Mouse (Mus musculus) left cerebral cortex, postnatal 10 days (tissue): ENCODE results near the gene Dag1. TPM values are rescaled to one million over a fixed set of nuclear protein-coding genes. Genes with fewer than 3 reads are reported as not detected.
"Not testable (repeated sequence)": the region's sequence is repeated elsewhere in the genome, so short reads cannot be mapped to it uniquely, and the experiment has no call there.

Experiments
- DNase-seq, 2 experiments: peaks; one replicate each; pipeline ENCODE4 v3.0.0; 2021 to 2022; ENCODE audit warnings: low spot score in 2 of 2, mixed read lengths in 1 of 2; ENCODE audit errors: extremely low spot score in 1 of 2
- intact Hi-C: fragments of 180-260 bp; cut with DNase I; formaldehyde crosslinking; loops from one replicate; pipeline ENCODE4 v1.15.1; 2025
- total RNA-seq, 2 experiments: library from RNA; stranded (reverse); gene quantifications; 2 replicates each; pipeline ENCODE4 v1.2.3; 2021

Dag1 gene
- 100 to 1,000 TPM; 131 to 135 TPM for total RNA-seq

GRCm38 (mm10) chr9:108263690-108264190 is at the start of gene Dag1:
Dag1 (minus strand) TSS chr9:108263958.
- DNase-seq, result peak; percentile 96 to 100
- intact Hi-C loops, result no loop called here

- no peak for DNase-seq
- intact Hi-C loops, result no loop called here
These were observed 44.4 kb upstream of the Dag1 start for GRCm38 (mm10) chr9:108308141-108308540.

GRCm38 (mm10) chr9:108307021-108307807 is 43.5 kb upstream of the Dag1 start:
- DNase-seq, result no peak
- intact Hi-C loops, result no loop called here

- intact Hi-C loops, result no loop called here
- peak in 1 of 2 experiments; percentile 93 for DNase-seq
These were observed 42.8 kb upstream of the Dag1 start for GRCm38 (mm10) chr9:108306571-108306980.

- DNase-seq, result peak; percentile 98 to 100
- intact Hi-C loops, result no loop called here
These were observed 42.1 kb upstream of the Dag1 start, which contains the start of the genes Rhoa and Tcta for GRCm38 (mm10) chr9:108305629-108306520. Rhoa (plus strand) TSS chr9:108306129. Tcta (minus strand) TSS chr9:108306160.

GRCm38 (mm10) chr9:108305170-108305569 is 41.4 kb upstream of the Dag1 start:
- no peak for DNase-seq
- intact Hi-C loops, result no loop called here

- DNase-seq, result no peak
- intact Hi-C loops, result no loop called here
These were observed 41.0 kb upstream of the Dag1 start for GRCm38 (mm10) chr9:108304716-108305115.

GRCm38 (mm10) chr9:108301853-108302252 is 38.1 kb upstream of the Dag1 start:
- intact Hi-C loops, result no loop called here
- DNase-seq, result no peak

GRCm38 (mm10) chr9:108296453-108297355 is 32.9 kb upstream of the Dag1 start, which contains the start of gene Amt:
Amt (plus strand) TSS chr9:108296853.
- intact Hi-C loops, result no loop called here
- peak in 1 of 2 experiments; percentile 67 for DNase-seq

GRCm38 (mm10) chr9:108290773-108291172 is 27.0 kb upstream of the Dag1 start:
- no peak for DNase-seq
- intact Hi-C loops, result no loop called here

GRCm38 (mm10) chr9:108290016-108290750 is 26.4 kb upstream of the Dag1 start, which contains the start of gene Nicn1:
Nicn1 (plus strand) TSS chr9:108290429.
- DNase-seq, result peak; percentile 93 to 97
- intact Hi-C loops, result no loop called here

- intact Hi-C loops, result no loop called here
- no peak for DNase-seq
These were observed 25.6 kb upstream of the Dag1 start for GRCm38 (mm10) chr9:108289347-108289746.

GRCm38 (mm10) chr9:108287526-108288238 is 23.9 kb upstream of the Dag1 start:
- intact Hi-C loops, DNase-seq: not testable (repeated sequence)

- intact Hi-C loops, result loop anchor here (5.0 kb wide), 2 partner anchors 82 to 187 kb away; no protein-coding TSS in a partner anchor
- peak in 1 of 2 experiments; percentile 73 for DNase-seq
These were observed 20.7 kb upstream of the Dag1 start for GRCm38 (mm10) chr9:108284410-108284809.

GRCm38 (mm10) chr9:108280071-108280828 is 16.5 kb upstream of the Dag1 start:
- peak in 1 of 2 experiments; percentile 86 for DNase-seq
- intact Hi-C loops, result loop anchor here (5.0 kb wide), 2 partner anchors 78 to 183 kb away; no protein-coding TSS in a partner anchor
